Mouse (Mus musculus) lung, adult 2 months (tissue): Measurements from ENCODE around the gene Myl4. TPM values are rescaled to one million over a fixed set of nuclear protein-coding genes. Genes with fewer than 3 reads are reported as not detected.

ENCODE experiments used
- DNase-seq: peaks from one replicate; pipeline ENCODE4 v3.0.0; 2022
- H3K4me1 ChIP-seq: fragments of 200-500 bp; 2 replicates; pipeline ENCODE4 v1.6.1; 2011; ENCODE audit warnings: low read length; ENCODE audit not compliant: control insufficient read depth, insufficient read depth
- H3K4me3 ChIP-seq: fragments of 200-500 bp; replicated peaks from 2 replicates; pipeline ENCODE3; 2011; ENCODE audit warnings: low read depth, mild to moderate bottlenecking, control low read depth, low read length; ENCODE audit errors: extremely low read depth
- CTCF ChIP-seq: fragments of 200-500 bp; IDR thresholded peaks from 2 replicates; pipeline ENCODE4 v1.5.1; 2011; ENCODE audit warnings: mild to moderate bottlenecking, low read length, control low read depth; ENCODE audit not compliant: insufficient read depth
- POLR2A ChIP-seq: fragments of 200-500 bp; IDR thresholded peaks from 2 replicates; pipeline ENCODE4 v1.6.1; 2011; ENCODE audit warnings: low read depth, mild to moderate bottlenecking, control low read depth, low read length, borderline replicate concordance; ENCODE audit errors: extremely low read depth
- WGBS: fragments of 180-500 bp; shearing (Covaris S2); methylation state at CpG from one replicate; pipeline ENCODE4 v1.1.7; 2018; 5-methylcytosine and 5-hydroxymethylcytosine counted together
- polyA plus RNA-seq: library from polyadenylated mRNA; depleted of rRNA; stranded (reverse); fragments of >200 nt; gene quantifications from 2 replicates; pipeline ENCODE4 v1.2.3, GENCODE M21; 2012; rRNA removed

Gene Myl4
- polyA plus RNA-seq, 1 experiment = 184 TPM

DNA sequence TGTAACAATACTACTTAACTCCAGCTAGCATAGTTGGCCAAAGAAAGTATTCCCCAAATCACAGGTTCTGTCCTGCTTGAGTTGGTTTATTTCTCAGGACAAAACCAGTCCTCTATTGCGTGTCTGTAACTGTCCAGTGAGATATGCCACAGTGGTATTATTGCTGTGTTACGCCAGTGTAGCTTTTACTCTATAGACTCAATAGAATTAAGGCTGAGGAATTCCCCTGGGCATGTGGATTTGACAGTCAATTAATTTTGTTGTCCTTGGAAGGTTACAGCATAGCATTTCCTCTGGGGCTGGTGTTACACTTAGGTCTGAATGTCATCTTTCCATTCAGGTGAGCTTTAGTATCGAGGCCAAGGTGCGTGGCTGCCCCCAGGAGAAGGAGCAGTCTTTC, 92.8 kb downstream of the Myl4 start:
- TF ChIP-seq POLR2A (no peak), CTCF (no peak)
- WGBS = 89% methylated on average over 4 of the region's 4 CpGs
- Histone ChIP-seq H3K4me3 (no peak overlapping the region), H3K4me1 (no peaks in the 10 kb centered on the region)
- no peak for DNase-seq

Other genes with a start within 250 kb of the Myl4 start
- gene Kansl1, start 81.8 kb upstream of the Myl4 start, polyA plus RNA-seq = 86.2 and 93.7 TPM in 2 replicates
- gene Cdc27, start within 50 bp of the Myl4 start, polyA plus RNA-seq = 3.4 and 6.9 TPM in 2 replicates
- 9.3 and 16.2 TPM in 2 replicates for gene Itgb3, start 57.3 kb downstream of the Myl4 start, polyA plus RNA-seq
- not detected in 2 replicates for gene Gm11639, start 135.0 kb downstream of the Myl4 start, polyA plus RNA-seq